Mouse (Mus musculus) splenic B cell, adult 2 months (primary cell): Measurements from ENCODE around the gene Pdhb.
A peak's percentile ranks its signal among the peaks of the same experiment; 100 is the strongest.
"Not testable (repeated sequence)": the region's sequence is repeated elsewhere in the genome, so short reads cannot be mapped to it uniquely, and the experiment has no call there.

Experiments used
- DNase-seq: peaks from one replicate; pipeline ENCODE4 v3.0.0-alpha.2; 2011; ENCODE audit warnings: low read depth, low spot score
- H3K27me3 ChIP-seq: 2 replicates; pipeline ENCODE4 v1.6.1; 2012; ENCODE audit warnings: mild to moderate bottlenecking, low read length, moderate library complexity, mixed read lengths; ENCODE audit not compliant: control insufficient read depth, poor library complexity, insufficient read depth, severe bottlenecking
- H3K36me3 ChIP-seq: 2 replicates; pipeline ENCODE4 v1.6.1; 2012; ENCODE audit warnings: mild to moderate bottlenecking, low read length, moderate library complexity, mixed read lengths; ENCODE audit not compliant: control insufficient read depth, poor library complexity, insufficient read depth, severe bottlenecking

Gene Pdhb

DNA sequence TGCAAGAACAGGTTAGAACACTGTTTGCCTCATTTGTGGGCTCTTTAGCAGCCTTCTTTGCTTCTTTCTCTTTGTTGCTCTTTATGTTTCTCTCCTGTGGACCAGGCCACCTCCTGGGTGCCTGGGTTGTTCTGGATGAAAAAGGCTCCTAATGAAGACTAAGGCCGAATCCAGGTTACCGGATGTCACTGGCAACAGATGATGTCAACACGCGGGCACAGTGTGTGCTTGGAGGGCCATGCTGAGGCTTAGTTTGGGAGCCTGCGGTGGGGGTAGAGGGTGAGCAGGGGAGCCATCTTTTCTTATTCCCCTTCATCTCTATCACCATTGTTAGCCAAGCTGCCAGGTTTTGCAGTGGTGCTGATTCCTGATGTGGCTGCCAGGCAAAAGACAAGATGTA lies 34.7 kb upstream of the Pdhb start:
- H3K36me3 ChIP-seq, result no peaks in the 10 kb centered on the region
- no peak for DNase-seq
- H3K27me3 ChIP-seq, result no peaks in the 10 kb centered on the region

DNA sequence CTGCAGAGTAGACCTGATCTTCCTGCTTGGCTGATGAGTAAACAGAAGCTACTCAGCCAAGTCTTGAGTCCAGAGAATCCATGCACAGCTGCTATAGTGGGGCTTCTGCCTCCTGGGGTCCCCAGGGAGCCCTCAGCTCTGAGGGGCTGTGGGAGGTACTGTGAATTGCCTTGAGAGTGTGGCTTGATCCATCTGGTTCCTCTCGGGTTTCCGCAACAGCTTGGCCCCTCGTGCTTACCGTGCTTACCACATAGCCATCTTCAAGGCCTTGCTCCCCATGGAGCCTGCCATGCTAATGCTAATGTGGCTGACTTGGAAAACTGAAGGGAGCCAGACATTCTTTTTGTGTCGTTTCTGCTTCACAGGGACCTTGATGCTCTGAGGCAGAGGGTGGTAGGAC lies 34.3 kb upstream of the Pdhb start:
- Histone ChIP-seq H3K36me3 (no peaks in the 10 kb centered on the region), H3K27me3 (no peaks in the 10 kb centered on the region)
- no peak for DNase-seq

DNA sequence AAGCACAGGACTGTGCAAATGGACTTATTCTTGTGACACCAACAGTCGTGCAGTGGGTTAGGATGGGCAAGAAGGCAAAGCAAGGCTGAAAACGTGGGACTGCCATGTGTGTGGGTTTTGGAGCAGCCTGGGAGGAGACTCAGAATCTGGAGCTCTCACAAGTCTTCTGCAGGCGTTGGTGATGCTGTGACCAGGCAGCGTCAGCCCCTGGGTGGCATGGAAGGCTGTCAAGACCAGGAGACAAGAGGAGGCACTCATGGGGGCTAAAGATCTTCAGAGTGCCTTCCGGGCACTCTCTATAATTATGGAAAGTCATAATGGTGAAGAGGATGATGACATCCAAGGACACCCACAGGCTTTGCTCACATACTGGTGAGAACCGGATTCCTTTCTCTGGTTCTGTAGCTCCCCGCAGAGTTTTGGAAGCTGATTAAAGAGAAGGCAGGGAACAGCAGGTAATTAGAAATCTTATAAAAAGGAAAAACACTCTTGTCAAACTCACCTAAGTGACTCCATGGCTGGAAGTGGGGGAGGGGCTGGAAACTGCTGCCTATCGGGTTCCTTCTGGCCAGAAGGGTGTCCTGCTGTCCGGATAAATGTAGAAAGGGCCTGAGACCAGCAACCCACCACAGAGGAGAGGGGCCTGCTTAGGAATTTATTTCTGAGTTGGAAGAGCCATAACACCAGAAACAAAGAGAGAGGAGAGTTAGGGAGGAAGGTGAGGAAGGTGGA lies 33.5 kb upstream of the Pdhb start:
- no peaks in the 10 kb centered on the region for H3K27me3 ChIP-seq
- DNase-seq, result no peak

DNA sequence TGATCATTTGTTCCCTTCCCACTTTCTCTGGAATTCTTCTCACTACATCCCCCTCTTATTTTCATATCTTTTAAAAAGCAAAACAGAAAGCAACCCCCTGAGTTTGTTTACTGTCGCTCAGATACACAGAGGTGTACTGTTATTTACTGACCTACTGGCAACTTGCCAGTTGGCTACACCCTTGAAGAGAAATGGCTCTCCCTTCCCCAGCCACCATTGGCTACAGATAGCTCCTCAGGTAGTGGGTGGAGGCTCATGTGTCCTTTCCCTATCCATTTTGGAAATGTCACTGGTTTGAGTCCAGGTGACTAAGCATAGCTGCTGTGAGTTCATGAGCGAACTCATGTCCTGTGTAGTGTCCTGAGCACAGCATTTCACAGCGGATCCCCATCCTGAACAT lies 28.9 kb upstream of the Pdhb start:
- DNase-seq, result no peak

More for the DNA sequence above, 33.5 kb upstream of the Pdhb start:
- H3K36me3 ChIP-seq, result no peaks in the 10 kb centered on the region

DNA sequence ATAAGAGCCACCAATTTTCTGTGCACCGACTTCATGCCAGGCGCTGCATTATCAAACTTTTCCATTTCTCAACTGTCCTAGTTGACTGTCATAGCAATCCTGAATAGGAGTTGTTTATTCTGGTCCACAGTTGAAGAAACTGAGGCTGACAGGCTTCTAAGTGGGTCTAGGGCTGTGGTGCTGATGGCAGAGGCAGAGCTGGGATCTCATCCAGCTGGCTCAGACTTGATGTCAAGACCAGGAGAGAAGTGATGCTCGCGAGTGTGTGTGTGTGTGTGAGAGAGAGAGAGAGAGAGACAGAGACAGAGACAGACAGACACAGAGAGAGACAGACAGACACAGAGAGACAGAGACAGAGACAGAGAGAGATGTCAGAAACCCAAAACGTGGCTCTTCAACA lies 27.9 kb upstream of the Pdhb start:
- H3K27me3 ChIP-seq, result no peaks in the 10 kb centered on the region

More for the DNA sequence above, 28.9 kb upstream of the Pdhb start:
- Histone ChIP-seq H3K27me3 (no peaks in the 10 kb centered on the region), H3K36me3 (no peaks in the 10 kb centered on the region)

DNA sequence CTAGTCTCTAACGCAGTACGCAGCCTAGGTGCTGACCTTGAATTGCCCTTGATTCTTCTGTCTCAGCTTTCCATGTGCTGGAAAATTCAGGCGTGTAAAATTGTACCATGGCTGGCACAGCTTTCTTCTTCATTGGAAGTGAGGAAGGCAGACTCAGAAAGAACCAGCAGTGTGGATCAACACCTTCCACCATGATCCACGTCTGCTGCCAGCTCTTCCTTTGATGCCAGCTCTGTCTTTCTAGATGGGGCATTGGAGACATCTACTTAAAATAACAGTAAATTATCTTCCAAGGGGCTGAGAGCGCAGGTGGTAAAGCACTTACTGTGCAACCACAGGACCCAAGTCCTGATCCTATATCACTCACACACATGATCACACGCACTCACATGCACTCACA lies 19.9 kb upstream of the Pdhb start:
- Histone ChIP-seq H3K27me3 (no peaks in the 10 kb centered on the region), H3K36me3 (no peaks in the 10 kb centered on the region)
- DNase-seq, result no peak

More for the DNA sequence above, 27.9 kb upstream of the Pdhb start:
- no peaks in the 10 kb centered on the region for H3K36me3 ChIP-seq
- no peak for DNase-seq

DNA sequence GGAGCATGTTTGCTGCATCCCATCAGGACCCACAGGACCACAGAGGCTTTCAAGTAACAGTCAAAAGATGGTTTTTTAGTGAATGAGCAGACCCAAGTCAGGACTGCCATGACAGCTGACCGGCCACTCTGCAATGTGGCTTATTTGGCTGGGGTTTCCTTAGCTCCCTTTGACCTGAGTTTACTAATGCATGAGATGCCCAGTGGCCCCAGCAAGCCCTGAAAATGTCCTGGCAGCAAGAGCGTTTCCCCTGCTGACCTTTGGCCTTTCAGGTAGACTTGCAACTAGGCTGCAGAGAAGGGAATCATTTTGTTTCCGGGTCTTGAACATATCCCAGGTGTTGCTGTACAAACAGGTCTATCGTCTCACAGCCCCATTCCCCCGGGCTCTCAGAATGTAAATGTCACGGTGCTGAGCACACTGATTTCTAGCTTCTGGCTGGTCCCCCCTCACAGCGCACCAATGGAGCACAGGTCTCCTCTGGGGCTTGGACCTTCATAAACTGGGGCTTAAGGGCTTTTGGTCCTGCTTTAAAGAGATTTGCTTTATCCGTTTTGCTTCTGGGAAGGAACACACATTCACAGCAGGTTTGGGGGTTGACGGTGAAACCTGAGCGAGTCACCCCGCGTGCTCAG lies 18.6 kb upstream of the Pdhb start:
- Histone ChIP-seq H3K27me3 (no peaks in the 10 kb centered on the region), H3K36me3 (no peaks in the 10 kb centered on the region)
- no peak for DNase-seq

DNA sequence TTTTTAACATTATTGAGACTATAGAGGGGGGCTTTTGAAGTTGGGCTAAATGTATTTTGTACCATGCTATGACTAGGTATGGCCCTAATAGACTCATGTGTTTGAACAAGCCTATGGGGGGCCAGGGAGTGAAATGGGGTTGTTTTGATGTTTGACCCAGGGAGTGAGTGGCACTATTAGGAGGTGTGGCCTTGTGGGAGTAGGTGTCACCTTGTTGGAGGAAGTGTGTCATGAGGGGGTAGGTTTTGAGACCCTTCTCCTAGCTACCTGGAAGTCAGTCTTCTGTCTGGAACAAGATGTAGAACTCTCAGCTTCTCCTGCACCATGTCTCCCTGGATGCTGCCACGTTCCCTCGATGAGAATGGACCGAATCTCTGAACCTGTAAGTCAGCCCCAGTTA lies 17.7 kb upstream of the Pdhb start:
- no peaks in the 10 kb centered on the region for H3K27me3 ChIP-seq
- no peaks in the 10 kb centered on the region for H3K36me3 ChIP-seq
- no peak for DNase-seq

DNA sequence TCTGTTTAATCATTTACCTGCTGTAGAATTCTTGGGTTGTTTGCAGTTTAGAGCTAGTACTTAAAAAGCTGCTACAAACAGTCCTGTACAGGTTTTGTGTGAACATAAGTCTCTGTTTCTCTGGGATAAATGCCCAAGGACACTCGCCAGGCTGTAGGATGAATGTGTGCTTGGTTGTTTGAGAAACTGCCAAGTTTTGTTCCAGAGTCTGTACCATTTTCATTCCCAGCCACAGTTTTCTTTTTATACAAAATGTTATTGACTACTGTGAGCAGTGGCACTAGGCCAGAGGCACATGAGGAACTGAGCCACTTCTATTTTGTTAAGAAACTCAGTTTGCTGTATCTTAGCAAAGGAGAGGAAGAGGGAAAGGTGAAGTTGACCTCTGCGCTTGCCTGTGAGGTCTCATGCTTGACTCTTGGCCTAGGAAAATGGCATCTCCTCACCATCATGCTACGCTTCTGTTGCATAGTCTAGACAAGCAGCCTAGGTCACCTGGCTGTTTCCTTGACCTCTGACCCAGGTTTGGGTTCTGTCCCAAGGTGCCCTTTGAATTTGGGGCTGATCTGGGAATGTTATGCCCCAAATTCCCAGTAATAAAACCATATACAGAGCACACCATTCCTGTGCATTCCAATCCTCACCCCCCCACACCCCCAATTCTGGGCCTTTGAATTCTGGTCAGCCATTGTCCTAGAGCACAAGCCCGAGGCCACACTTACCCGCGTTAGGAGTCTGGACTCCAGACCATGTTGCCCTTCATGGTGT lies 13.6 kb upstream of the Pdhb start:
- no peaks in the 10 kb centered on the region for H3K36me3 ChIP-seq
- H3K27me3 ChIP-seq, result no peaks in the 10 kb centered on the region
- DNase-seq, result no peak

DNA sequence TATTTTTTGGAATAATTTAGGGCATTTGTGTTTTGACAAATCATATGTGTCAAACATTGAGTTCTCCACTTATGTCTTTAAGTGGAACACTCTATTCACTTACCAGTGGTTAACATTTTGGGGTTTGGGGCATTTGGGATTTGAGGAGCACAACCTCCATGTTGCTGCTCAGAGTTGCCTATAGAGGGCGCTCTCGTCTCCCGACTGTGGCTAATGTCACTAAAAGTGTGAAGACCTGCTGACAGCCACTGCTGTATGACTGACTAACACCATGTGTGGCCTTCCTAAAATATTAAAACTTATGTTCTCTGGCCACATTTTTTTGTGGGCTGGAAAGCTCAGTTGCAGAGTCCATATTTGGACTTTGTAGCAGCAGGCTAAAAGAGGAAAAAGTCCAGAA lies 10.5 kb upstream of the Pdhb start:
- Histone ChIP-seq H3K36me3 (no peaks in the 10 kb centered on the region), H3K27me3 (no peaks in the 10 kb centered on the region)
- DNase-seq, result no peak

DNA sequence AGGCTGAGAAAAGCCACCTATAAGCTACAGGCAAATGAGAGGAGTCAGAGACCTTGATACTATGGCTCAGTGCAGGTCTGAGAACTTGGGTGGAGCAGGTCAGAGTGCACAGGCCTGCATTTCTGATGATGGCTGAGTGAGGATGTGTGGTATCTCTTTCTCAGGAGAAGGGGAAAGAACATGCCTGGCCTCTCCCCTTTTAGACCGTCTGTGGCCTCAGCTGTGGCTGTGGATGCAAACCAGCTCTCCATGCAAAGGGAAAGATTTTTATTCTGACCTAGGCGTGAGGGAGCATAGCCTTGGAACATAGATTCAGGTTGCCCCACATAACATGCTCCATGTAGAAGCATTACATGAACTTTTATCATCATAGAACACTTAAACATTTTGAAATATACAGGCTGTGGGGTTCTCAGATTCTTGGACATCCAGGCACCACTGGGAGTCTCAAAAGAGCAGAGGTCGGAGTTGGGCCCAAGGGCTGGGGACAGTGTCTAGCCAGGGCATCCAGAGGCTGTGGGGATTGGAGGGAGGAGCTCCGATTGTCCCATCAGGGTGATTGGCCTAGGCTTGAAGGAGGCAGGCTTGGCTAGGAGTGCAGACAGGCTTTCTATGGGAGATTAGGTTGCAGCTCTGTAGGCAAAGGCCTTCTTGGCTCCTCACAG lies 7.7 kb upstream of the Pdhb start:
- no peaks in the 10 kb centered on the region for H3K27me3 ChIP-seq
- no peak for DNase-seq
- no peaks in the 10 kb centered on the region for H3K36me3 ChIP-seq

DNA sequence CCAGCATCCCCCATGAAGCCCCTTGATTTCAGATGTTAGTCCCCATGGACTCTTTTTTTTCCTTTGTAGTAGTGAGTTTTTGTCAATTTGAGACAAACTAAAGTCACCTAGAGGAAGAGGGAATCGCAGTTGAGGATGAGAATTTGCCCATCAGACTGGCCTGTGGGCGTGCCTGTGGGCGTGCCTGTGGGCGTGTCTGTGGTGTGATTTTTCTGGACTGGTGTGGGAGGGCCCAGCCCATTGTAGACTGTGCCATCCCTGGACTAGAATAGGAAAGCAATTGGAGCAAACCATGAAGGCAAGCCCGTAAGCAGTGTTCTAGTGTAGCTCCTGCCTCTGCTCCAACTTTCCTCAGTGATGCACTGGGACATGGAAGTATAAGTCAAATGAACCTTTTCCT lies 3.4 kb upstream of the Pdhb start:
- Histone ChIP-seq H3K36me3 (no peaks in the 10 kb centered on the region), H3K27me3 (no peaks in the 10 kb centered on the region)
- no peak for DNase-seq

DNA sequence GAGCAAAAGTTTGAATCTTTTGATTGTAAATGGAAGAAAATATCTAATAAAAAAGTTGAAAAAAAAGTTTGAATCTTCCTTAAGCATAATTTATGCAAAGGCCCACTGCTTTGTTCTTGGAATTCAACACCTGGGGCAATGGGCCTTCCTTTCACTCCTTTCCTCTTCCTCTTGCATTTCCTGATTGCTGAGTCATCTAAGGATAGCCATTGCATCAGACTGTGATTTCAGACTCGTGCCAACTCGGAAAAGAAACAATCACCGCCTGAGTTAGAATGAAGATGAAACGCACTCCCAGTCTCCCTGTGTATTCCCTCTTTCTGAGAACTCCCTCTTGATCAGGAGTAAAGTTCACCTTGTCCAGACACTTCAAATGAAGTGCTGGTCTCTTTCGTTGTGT lies 1.8 kb upstream of the Pdhb start:
- Histone ChIP-seq H3K27me3 (no peaks in the 10 kb centered on the region), H3K36me3 (peaks cover 2% of the 10 kb centered on the region; the same call in 1 of the 2 replicates)
- no peak for DNase-seq

DNA sequence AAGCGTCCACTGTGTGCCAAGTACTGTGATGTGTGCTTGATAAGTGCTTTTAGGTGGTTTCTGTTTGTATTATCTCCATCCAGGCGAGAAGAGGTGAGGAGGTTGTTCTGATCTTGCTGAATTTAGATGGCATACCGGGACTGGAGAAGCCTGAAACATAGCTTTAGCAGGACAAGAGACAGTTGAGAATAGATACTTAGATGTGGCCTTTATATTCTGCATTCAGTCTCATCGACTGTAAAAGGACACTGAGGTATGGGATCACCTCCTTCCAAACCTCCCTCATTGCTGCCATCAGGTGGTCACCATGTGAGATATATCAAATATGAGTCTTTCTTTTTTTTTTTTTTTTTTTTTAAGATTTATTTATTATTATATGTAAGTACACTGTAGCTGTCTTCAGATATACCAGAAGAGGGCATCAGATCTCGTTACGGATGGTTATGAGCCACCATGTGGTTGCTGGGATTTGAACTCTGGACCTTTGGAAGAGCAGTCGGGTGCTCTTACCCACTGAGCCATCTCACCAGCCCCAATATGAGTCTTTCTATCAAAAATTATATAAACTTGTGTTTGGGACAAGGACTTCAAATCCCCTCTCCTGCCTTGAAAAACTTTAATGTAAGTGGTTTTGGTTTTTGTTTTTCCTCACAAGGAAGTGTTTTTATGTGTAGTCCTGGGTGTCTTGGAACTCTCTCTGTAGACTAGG lies 871 bp upstream of the Pdhb start:
- DNase-seq, result peak; percentile 84
- H3K27me3 ChIP-seq, H3K36me3 ChIP-seq: not testable (repeated sequence)
